8 mouse cellular contexts compared by ENCODE assay signal in the genomic region with DNA sequence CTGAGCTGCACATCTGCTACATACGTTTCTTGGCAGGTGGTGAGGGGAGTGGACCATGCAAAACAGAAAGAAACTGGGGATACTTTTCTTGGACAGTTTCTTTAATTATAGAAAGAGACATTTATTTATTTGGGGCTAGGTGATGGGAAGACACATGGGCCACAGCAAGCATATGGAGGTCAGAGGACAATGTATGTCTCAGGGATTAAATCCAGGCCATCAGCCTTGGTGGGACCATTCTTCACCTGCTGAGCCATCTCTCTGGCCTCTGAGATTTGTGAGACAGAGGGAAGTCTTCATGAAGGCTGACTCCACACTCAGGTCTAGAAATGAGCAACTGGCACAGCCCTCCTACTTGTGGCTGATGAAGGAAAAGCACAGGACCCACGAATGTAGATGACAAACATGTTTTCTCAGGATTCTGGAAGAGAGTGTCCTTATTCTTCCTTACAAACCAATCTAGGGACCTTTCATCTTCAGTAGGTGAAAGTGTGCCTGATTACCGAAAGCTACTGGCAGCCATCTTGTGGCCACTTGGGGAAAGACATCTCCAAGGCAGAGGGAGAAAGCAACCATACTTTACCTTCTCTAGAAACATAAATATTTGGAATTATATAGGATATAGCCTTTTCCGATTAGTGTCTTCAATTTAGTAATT. TPM values are rescaled to one million over a fixed set of nuclear protein-coding genes. Genes with fewer than 3 reads are reported as not detected.
DNase-seq lines count a peak whose midpoint lies in the region; ATAC-seq and TF ChIP-seq lines count a peak whose summit lies in the region.

No protein-coding gene starts in this region.

- no peaks in the 10 kb centered on the region for H3K9me3 ChIP-seq in neural tube, embryonic 15.5 days (replicated peaks)
- no peaks in the 10 kb centered on the region for H3K9me3 ChIP-seq in liver, postnatal 0 days (ENCODE audit: low read length)

- H3K4me3 ChIP-seq in neural tube, embryonic 15.5 days (replicated peaks) = no peak overlapping the region
- H3K4me3 ChIP-seq in liver, postnatal 0 days (ENCODE audit: low read depth, low read length) = no peak overlapping the region

- TF ChIP-seq CTCF in liver, postnatal 0 days (IDR thresholded peaks at IDR 0.05; ENCODE audit: low read depth) = peak; percentile 87

- no peak for TF ChIP-seq EP300 in liver, postnatal 0 days (IDR thresholded peaks at IDR 0.05; ENCODE audit: low read depth)

- peak; percentile 26 to 30 for DNase-seq in cerebellum, adult 18-20 months
- DNase-seq in neural tube, embryonic 10.5 days (ENCODE audit: extremely low spot score, low spot score) = peak; percentile 39
- peak; percentile 40 to 66 for DNase-seq in cerebellum, postnatal 25 days
- peak; percentile 76 for DNase-seq in induced T-regulatory cell, adult 2 months (ENCODE audit: low read depth)
- DNase-seq in liver, postnatal 0 days = peak; percentile 59
- peak; percentile 45 to 78 for DNase-seq in right cerebral cortex, postnatal 10 days (ENCODE audit: low spot score in 2 of 2)

- no peak overlapping the region for H3K4me2 ChIP-seq in neural tube, embryonic 15.5 days
- no peak overlapping the region for H3K4me2 ChIP-seq in liver, postnatal 0 days (ENCODE audit: low read depth, low read length)

- 30% methylated on average over 4 of the region's 4 CpGs for WGBS in neural tube, embryonic 15.5 days
- 21% methylated on average over 4 of the region's 4 CpGs for WGBS in liver, postnatal 0 days (ENCODE audit: insufficient replicate concordance)

- H3K9ac ChIP-seq in neural tube, embryonic 15.5 days (replicated peaks) = no peak overlapping the region
- H3K9ac ChIP-seq in liver, postnatal 0 days (replicated peaks) = no peak overlapping the region

- no peak overlapping the region for H3K27ac ChIP-seq in neural tube, embryonic 15.5 days (replicated peaks)
- no peak overlapping the region for H3K27ac ChIP-seq in liver, postnatal 0 days (ENCODE audit: low read depth)

- ATAC-seq in cerebellum, adult (ENCODE audit: insufficient number of reproducible peaks, low FRiP score, low TSS enrichment) = no peak
- no peak for ATAC-seq in neural tube, embryonic 15.5 days (ENCODE audit: low FRiP score)
- no peak for ATAC-seq in liver, postnatal 0 days

- H3K27me3 ChIP-seq in neural tube, embryonic 15.5 days (replicated peaks) = no peaks in the 10 kb centered on the region
- no peaks in the 10 kb centered on the region for H3K27me3 ChIP-seq in liver, postnatal 0 days (ENCODE audit: insufficient read depth, low read length)

- peaks cover 4% of the 10 kb centered on the region; the same call in 1 of the 2 replicates for H3K4me1 ChIP-seq in neural tube, embryonic 15.5 days
- H3K4me1 ChIP-seq in liver, postnatal 0 days (ENCODE audit: insufficient read depth) = peaks cover 3% of the 10 kb centered on the region; the same call in 1 of the 2 replicates

- no peaks in the 10 kb centered on the region for H3K36me3 ChIP-seq in neural tube, embryonic 15.5 days
- H3K36me3 ChIP-seq in liver, postnatal 0 days (replicated peaks; ENCODE audit: insufficient read depth, low read length) = no peaks in the 10 kb centered on the region

RNA-seq across cellular contexts. Expression of gene Nnmt, which starts 45.3 kb away (rescaled TPM):
- polyA plus RNA-seq in neural tube, embryonic 15.5 days (2015; fragmentation: Nextera tagmentation; extraction: Ambion mirVana) = 0.70 and 0.92 TPM in 2 replicates
- 0.34 and 0.41 TPM in 2 replicates for polyA plus RNA-seq in liver, postnatal 0 days (2015; fragmentation: Nextera tagmentation; extraction: Ambion mirVana)
